21 mouse cellular contexts compared by ENCODE assay signal in the genomic region with DNA sequence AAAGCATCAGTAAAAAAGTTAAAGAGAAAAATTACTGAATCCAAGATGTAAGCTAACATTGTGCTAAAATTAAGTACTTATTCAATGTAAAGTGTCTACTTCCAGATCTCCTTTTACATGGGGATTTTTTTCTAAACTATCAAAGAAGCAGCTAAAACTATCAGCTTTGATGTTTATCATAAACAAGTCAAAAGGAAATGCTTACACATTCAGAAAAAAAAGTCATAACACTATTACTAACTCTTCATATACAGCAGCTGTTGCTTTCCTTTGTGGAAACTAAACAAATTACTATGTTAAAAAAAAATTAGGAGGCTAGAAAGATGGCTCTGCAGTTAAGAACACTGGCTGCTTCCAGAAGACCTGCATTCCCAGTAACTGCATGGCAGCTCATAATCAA.
"Had no signal": no experiment of that assay in that cellular context is flagged by ENCODE, and none has a peak within 500 bp of the region (broad histone marks: within the 10 kb centered on the region; RNA-seq: fewer than 3 reads in every experiment).

No protein-coding gene starts in this region.

- H3K4me3 ChIP-seq: kidney, embryonic 15.5 days; layer of hippocampus, adult 2 months; limb, embryonic 10.5 days; limb, embryonic 13.5 days; liver, embryonic 12.5 days; liver, embryonic 15.5 days; lung, embryonic 15.5 days; megakaryocyte, embryonic 14.5 days; midbrain, embryonic 10.5 days; midbrain, embryonic 13.5 days; neural tube, embryonic 12.5 days had no signal

- H3K9ac ChIP-seq: kidney, embryonic 15.5 days; limb, embryonic 13.5 days; liver, embryonic 12.5 days; liver, embryonic 15.5 days; lung, embryonic 15.5 days; midbrain, embryonic 13.5 days; neural tube, embryonic 12.5 days had no signal

- H3K4me2 ChIP-seq: kidney, embryonic 15.5 days; limb, embryonic 13.5 days; liver, embryonic 12.5 days; liver, embryonic 15.5 days; lung, embryonic 15.5 days; midbrain, embryonic 13.5 days; neural tube, embryonic 12.5 days had no signal

- DNase-seq: kidney, adult 8-10 months; kidney, postnatal 25 days; layer of hippocampus, adult 9-11 months; liver; lung, adult 18-20 months; lung, postnatal 10 days; lung, postnatal 36 days; thymus, adult 18-20 months; thymus, postnatal 36 days had no signal

- ATAC-seq: liver, embryonic 12.5 days; midbrain, embryonic 13.5 days; midbrain, embryonic 16.5 days had no signal

- H3K27ac ChIP-seq: kidney, embryonic 15.5 days; layer of hippocampus, adult 2 months; limb, embryonic 10.5 days; limb, embryonic 13.5 days; liver, embryonic 12.5 days; liver, embryonic 15.5 days; lung, embryonic 15.5 days; midbrain, embryonic 10.5 days; midbrain, embryonic 13.5 days; neural tube, embryonic 12.5 days had no signal

- H3K36me3 ChIP-seq: kidney, embryonic 15.5 days; liver, embryonic 12.5 days; liver, embryonic 15.5 days; lung, embryonic 15.5 days; neural tube, embryonic 12.5 days had no signal

- H3K4me1 ChIP-seq: kidney, embryonic 15.5 days; liver, embryonic 12.5 days; liver, embryonic 15.5 days; midbrain, embryonic 10.5 days; midbrain, embryonic 13.5 days; neural tube, embryonic 12.5 days had no signal

- H3K27me3 ChIP-seq: kidney, embryonic 15.5 days; limb, embryonic 13.5 days; liver, embryonic 12.5 days; liver, embryonic 15.5 days; lung, embryonic 15.5 days; megakaryocyte, embryonic 14.5 days; midbrain, embryonic 13.5 days; neural tube, embryonic 12.5 days had no signal

- H3K9me3 ChIP-seq: kidney, embryonic 15.5 days; limb, embryonic 10.5 days; limb, embryonic 13.5 days; liver, embryonic 12.5 days; liver, embryonic 15.5 days; lung, embryonic 15.5 days; megakaryocyte, embryonic 14.5 days; midbrain, embryonic 10.5 days; midbrain, embryonic 13.5 days; neural tube, embryonic 12.5 days had no signal
